Mouse (Mus musculus): Measurements from ENCODE around the gene Cstf3.

- TF ChIP-seq POLR2A (IDR thresholded peaks at IDR 0.05; ENCODE audit: extremely low read depth, insufficient read depth, low read length) (no peak), CTCF (IDR thresholded peaks at IDR 0.05; ENCODE audit: extremely low read depth, insufficient read depth, low read length) (no peak)
Measured at GRCm38 (mm10) chr2:104557722-104558121, 32.6 kb upstream of the Cstf3 start.

All from cortical plate, adult 2 months (tissue).